Mouse (Mus musculus) liver, embryonic 11.5 days (tissue): Measurements from ENCODE around the gene Rhog. TPM values are rescaled to one million over a fixed set of nuclear protein-coding genes. Genes with fewer than 3 reads are reported as not detected.

Experiments used
- ATAC-seq: fragments of 200-750 bp; cut with Nextera tagmentation; replicated peaks from 2 replicates; pipeline ENCODE4 v1.8.0; 2017; ENCODE audit warnings: moderate number of reproducible peaks, mild to moderate bottlenecking, moderate TSS enrichment, moderate library complexity; ENCODE audit not compliant: low FRiP score
- DNase-seq: peaks from one replicate; pipeline ENCODE4 v3.0.0-alpha.2; 2017; ENCODE audit warnings: low spot score
- H3K27ac ChIP-seq: fragments of 300-500 bp; sonication (generic); 2 replicates; pipeline ENCODE4 v1.5.1; 2014; ENCODE audit warnings: mild to moderate bottlenecking, low read depth, low read length, control low read depth
- H3K27me3 ChIP-seq: fragments of 300-500 bp; sonication (generic); replicated peaks from 2 replicates; pipeline ENCODE4 v1.6.1; 2014; ENCODE audit warnings: low read length, mixed read lengths; ENCODE audit not compliant: control insufficient read depth, insufficient read depth
- H3K36me3 ChIP-seq: fragments of 300-500 bp; sonication (generic); 2 replicates; pipeline ENCODE4 v1.6.1; 2014; ENCODE audit warnings: mild to moderate bottlenecking, low read length, moderate library complexity, mixed read lengths; ENCODE audit not compliant: control insufficient read depth, insufficient read depth
- H3K4me1 ChIP-seq: fragments of 300-500 bp; sonication (generic); replicated peaks from 2 replicates; pipeline ENCODE4 v1.6.1; 2014; ENCODE audit warnings: low read length, mixed read lengths; ENCODE audit not compliant: control insufficient read depth, insufficient read depth
- H3K4me2 ChIP-seq: fragments of 300-500 bp; sonication (generic); 2 replicates; pipeline ENCODE4 v1.6.1; 2014; ENCODE audit warnings: mild to moderate bottlenecking, control low read depth, moderate library complexity
- H3K4me3 ChIP-seq: fragments of 300-500 bp; sonication (generic); 2 replicates; pipeline ENCODE4 v1.5.1; 2014; ENCODE audit warnings: low read depth, low read length, control low read depth
- H3K9ac ChIP-seq: fragments of 300-500 bp; sonication (generic); 2 replicates; pipeline ENCODE4 v1.6.1; 2014; ENCODE audit warnings: low read depth, low read length, control low read depth
- H3K9me3 ChIP-seq: fragments of 300-500 bp; sonication (generic); 2 replicates; pipeline ENCODE4 v1.6.1; 2016; ENCODE audit warnings: low read length, inconsistent platforms, mixed read lengths; ENCODE audit not compliant: control insufficient read depth
- WGBS: fragments of 180-500 bp; shearing (Covaris S2); extraction: QIAGEN DNeasy Blood & Tissue Kit; methylation state at CpG from one replicate; pipeline ENCODE4 v1.1.7; 2014; 5-methylcytosine and 5-hydroxymethylcytosine counted together
- polyA plus RNA-seq: library from polyadenylated mRNA; unstranded; fragments of >200 nt; fragmentation: Nextera tagmentation; extraction: Ambion mirVana; gene quantifications from 2 replicates; pipeline ENCODE4 v1.2.1, GENCODE M21; 2014

The Rhog gene
- polyA plus RNA-seq, 1 experiment from 2014 or later = 76.8 TPM

DNA sequence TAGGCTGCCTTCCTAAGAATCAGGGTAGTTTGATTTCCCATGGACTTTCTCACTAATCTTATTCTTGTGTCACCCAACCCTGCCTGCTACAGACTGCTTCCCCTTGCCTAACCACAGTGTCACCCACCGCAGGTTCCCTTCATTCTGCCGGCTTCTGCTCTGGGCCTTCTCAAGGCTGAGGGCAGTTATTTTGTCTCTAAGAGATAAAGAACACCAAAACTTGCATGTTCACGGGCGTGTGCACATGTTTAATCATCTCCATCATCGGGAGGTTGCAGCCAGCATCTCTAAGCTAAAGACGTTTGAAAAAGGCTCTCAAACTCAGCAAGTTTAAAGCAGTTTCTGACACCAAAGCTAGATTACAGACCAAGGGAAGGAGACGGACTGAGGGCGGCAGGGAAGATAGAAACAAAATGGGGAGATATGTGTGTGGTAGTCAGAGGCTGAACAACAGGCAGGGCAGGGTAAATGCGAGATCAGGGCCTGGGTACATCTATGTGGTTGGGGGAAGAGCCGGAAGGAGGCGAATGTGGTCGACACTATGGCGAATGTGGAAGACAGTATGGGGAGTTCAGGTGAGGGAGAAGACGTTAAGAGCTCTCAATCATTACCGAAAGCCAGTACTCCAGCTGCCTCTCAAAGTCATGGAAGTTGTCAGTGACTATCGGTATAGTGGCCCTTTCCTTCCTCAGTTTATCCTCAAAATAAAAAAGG is 7.0 kb downstream of the Rhog start:
- Histone ChIP-seq H3K27ac (peak overlapping the region; percentile 98), H3K27me3 (no peaks in the 10 kb centered on the region), H3K9ac (peak overlapping the region; percentile 94), H3K36me3 (0 out of 2 replicates have a peak, but pooled peaks cover 2% of the 10 kb centered on the region), H3K4me3 (peak overlapping the region; percentile 91), H3K4me2 (peak overlapping the region; percentile 95), H3K4me1 (peaks cover 57% of the 10 kb centered on the region), H3K9me3 (no peaks in the 10 kb centered on the region)
- ATAC-seq = no peak; the same call in 1 of the 2 replicates
- DNase-seq = no peak
- WGBS = 11% methylated on average over 16 of the region's 16 CpGs

DNA sequence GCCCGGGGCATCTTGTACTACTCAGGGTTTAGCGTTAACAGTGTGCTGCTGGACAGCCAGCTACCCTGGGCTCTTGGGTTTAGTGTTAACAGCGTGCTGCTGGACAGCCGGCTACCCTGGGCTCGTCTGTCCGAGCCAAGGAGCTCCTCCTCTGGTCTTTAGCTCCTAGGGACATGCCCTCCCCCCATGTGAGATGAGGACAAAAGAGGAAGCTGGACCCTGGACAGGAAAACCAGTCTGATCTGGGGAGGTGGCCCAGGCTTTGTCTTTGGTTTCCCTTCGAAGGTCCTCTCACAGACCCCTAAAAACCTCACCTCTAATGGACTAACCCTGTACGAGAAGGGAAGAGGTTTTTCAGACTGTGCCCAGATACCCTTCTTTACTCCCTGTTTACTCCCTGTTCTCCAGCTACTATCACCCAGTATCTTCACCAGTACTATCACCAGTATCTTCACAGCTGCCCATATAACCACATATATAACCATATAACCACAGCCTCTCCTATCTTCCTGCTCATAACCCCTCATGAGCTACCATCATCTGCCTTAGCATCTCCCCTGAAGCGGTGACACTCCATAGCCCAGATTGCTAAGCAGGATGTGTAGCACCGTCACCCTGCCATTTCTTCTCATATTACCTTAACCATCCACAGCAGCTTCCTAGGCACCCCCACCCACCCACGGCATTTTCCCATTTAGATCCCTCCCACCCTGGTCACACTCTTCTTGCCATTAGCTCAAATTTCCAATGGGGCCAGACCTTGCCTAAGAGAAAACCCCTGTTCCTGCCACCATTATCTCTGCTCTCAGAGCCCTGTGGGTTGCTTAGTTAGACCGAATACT is 8.7 kb downstream of the Rhog start:
- H3K9ac ChIP-seq = peak overlapping the region; percentile 94
- DNase-seq (no peak), ATAC-seq (no peak)
- H3K4me1 ChIP-seq = peaks cover 70% of the 10 kb centered on the region
- H3K4me2 ChIP-seq = peak overlapping the region; percentile 95
- 38% methylated on average over 12 of the region's 12 CpGs for WGBS
- H3K27me3 ChIP-seq = no peaks in the 10 kb centered on the region
- peak overlapping the region; percentile 91 for H3K4me3 ChIP-seq
- 0 out of 2 replicates have a peak, but pooled peaks cover 2% of the 10 kb centered on the region for H3K36me3 ChIP-seq
- H3K9me3 ChIP-seq = no peaks in the 10 kb centered on the region
- H3K27ac ChIP-seq = peak overlapping the region; percentile 26

DNA sequence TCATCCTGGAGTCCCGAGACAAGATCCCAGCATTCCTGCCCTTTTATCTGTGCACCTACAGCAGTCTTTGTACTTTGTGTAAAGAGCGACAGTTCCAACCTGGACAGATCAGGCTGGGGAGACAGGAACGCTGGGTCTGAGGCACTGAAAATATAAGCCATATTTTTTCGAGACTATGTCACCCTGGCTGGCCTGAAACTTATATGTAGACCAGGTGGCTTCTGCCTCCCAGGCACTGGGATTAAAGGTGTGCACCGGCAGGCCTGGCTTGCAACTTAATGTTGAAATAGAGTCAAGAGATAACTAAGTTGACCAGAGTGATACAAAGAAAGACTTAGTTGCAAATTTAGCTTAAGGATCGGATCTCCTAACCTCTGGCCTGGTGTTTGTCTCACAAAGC is 9.6 kb downstream of the Rhog start:
- H3K36me3 ChIP-seq = peaks cover 4% of the 10 kb centered on the region; the same call in 1 of the 2 replicates
- H3K4me1 ChIP-seq = peaks cover 72% of the 10 kb centered on the region
- DNase-seq (no peak), ATAC-seq (no peak)
- no peak overlapping the region; the same call in 1 of the 2 replicates for H3K9ac ChIP-seq
- H3K9me3 ChIP-seq = no peaks in the 10 kb centered on the region
- WGBS = 46% methylated on average over 6 of the region's 6 CpGs
- H3K4me2 ChIP-seq = peak overlapping the region; percentile 95
- no peaks in the 10 kb centered on the region for H3K27me3 ChIP-seq
- H3K4me3 ChIP-seq = 0 out of 2 replicates have a peak overlapping the region, but pooled peaks have one; percentile 13
- peak overlapping the region; percentile 37; the same call in 1 of the 2 replicates for H3K27ac ChIP-seq

- no peak for ATAC-seq
- Histone ChIP-seq H3K9ac (no peak overlapping the region), H3K4me1 (peaks cover 70% of the 10 kb centered on the region), H3K4me2 (peak overlapping the region; percentile 95), H3K36me3 (peaks cover 9% of the 10 kb centered on the region; the same call in 1 of the 2 replicates), H3K27ac (peak overlapping the region; percentile 37; the same call in 1 of the 2 replicates), H3K4me3 (0 out of 2 replicates have a peak overlapping the region, but pooled peaks have one; percentile 13), H3K9me3 (no peaks in the 10 kb centered on the region), H3K27me3 (no peaks in the 10 kb centered on the region)
- no peak for DNase-seq
- WGBS = 5% methylated on average over 1 of the region's 1 CpGs
Observed at GRCm38 (mm10) chr7:102245775-102246174, 10.1 kb downstream of the Rhog start.

DNA sequence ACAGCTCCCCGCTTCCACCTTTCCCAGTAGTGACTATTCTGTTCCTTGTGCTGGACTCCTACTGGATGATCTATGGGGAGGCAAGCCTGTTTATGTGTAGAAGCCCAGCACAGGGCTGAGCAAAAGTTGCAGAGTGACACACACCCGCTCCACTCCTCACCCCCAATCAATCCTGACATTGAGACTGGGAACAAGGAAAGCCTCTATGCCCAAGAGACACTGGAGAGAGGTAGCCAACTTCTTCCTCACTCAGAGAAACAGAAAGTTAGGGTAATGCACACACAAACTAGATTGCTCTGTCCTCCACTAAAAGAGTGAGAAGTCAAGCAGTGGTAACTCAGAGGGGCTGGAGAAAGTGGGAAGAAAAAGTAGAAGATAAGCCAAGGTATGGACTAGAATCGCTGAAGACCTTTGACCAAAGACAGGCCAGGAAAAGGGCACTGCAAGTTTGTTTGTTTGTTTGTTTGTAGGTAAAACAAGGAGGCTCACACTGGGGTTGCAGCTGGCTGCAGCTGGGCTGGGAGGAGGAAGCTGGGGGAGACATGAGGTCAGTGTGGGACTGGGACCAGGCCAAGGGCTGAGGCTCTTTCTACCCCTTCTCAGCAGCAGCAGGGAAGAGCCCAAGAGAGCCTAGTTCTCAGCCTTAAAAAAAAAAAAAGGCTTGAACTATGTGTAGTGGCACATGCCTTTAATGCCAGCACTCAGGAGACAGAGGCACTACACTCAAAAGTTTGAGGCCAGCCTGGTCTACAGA is 10.9 kb downstream of the Rhog start:
- Histone ChIP-seq H3K4me1 (peaks cover 70% of the 10 kb centered on the region), H3K27ac (peak overlapping the region; percentile 42), H3K9me3 (no peaks in the 10 kb centered on the region), H3K4me2 (peak overlapping the region; percentile 38), H3K36me3 (peaks cover 13% of the 10 kb centered on the region), H3K4me3 (no peak overlapping the region), H3K27me3 (no peaks in the 10 kb centered on the region), H3K9ac (peak overlapping the region; percentile 3)
- DNase-seq (no peak), ATAC-seq (no peak)
- 70% methylated on average over 3 of the region's 3 CpGs for WGBS

GRCm38 (mm10) chr7:102243870-102244269 is 12.0 kb downstream of the Rhog start:
- WGBS = 40% methylated on average over 2 of the region's 2 CpGs
- H3K4me2 ChIP-seq = peak overlapping the region; percentile 16
- H3K27ac ChIP-seq = peak overlapping the region; percentile 34; the same call in 1 of the 2 replicates
- no peaks in the 10 kb centered on the region for H3K27me3 ChIP-seq
- ATAC-seq = no peak; the same call in 1 of the 2 replicates
- H3K4me1 ChIP-seq = peaks cover 69% of the 10 kb centered on the region
- no peaks in the 10 kb centered on the region for H3K9me3 ChIP-seq
- H3K9ac ChIP-seq = 0 out of 2 replicates have a peak overlapping the region, but pooled peaks have one; percentile 26
- no peak for DNase-seq
- peaks cover 22% of the 10 kb centered on the region for H3K36me3 ChIP-seq
- H3K4me3 ChIP-seq = no peak overlapping the region

GRCm38 (mm10) chr7:102242917-102243316 is 12.9 kb downstream of the Rhog start:
- Histone ChIP-seq H3K9ac (no peak overlapping the region), H3K4me2 (no peak overlapping the region), H3K36me3 (peaks cover 26% of the 10 kb centered on the region), H3K4me3 (no peak overlapping the region), H3K4me1 (peaks cover 60% of the 10 kb centered on the region), H3K27me3 (no peaks in the 10 kb centered on the region), H3K27ac (peak overlapping the region; percentile 11), H3K9me3 (no peaks in the 10 kb centered on the region)
- no peak for DNase-seq
- ATAC-seq = no peak
- 49% methylated on average over 3 of the region's 3 CpGs for WGBS

- Histone ChIP-seq H3K27ac (no peak overlapping the region), H3K36me3 (peaks cover 30% of the 10 kb centered on the region)
Observed at GRCm38 (mm10) chr7:102242371-102242770, 13.5 kb downstream of the Rhog start.

More at GRCm38 (mm10) chr7:102242371-102242770, 13.5 kb downstream of the Rhog start:
- no peak for DNase-seq
- no peak overlapping the region for H3K9ac ChIP-seq
- no peaks in the 10 kb centered on the region for H3K9me3 ChIP-seq
- H3K27me3 ChIP-seq = no peaks in the 10 kb centered on the region
- no peak for ATAC-seq
- peaks cover 54% of the 10 kb centered on the region for H3K4me1 ChIP-seq
- no peak overlapping the region for H3K4me2 ChIP-seq
- 56% methylated on average over 5 of the region's 5 CpGs for WGBS
- H3K4me3 ChIP-seq = no peak overlapping the region
